Mouse (Mus musculus): ENCODE data around the gene Nmur1. TPM values are rescaled to one million over a fixed set of nuclear protein-coding genes. Genes with fewer than 3 reads are reported as not detected.
A peak's percentile ranks its signal among the peaks of the same experiment; 100 is the strongest.

The Nmur1 gene
- total RNA-seq, 4 experiments from 2014 or later, result not detected

DNA sequence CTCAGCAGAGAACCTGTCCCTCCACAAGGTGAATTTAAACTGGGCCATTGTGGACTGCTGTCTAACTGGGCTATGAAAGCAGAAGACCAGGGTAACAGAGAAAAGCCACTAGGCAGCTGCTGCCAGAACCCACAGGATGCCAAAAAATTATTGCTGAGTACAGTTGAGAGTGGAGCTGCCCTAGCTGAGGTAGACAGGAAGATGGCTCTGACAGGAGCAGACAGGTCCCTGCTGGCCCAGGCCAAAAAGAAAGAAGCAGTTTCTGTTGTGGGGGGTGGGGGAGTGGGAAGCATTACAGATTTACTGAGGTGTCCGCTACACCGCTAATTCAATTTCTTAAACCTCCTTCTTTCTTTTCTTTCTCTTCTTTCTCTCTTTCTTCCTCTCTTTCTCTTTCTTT is 16.6 kb downstream of the Nmur1 start:
- no peak for DNase-seq (ENCODE audit: low spot score)

DNA sequence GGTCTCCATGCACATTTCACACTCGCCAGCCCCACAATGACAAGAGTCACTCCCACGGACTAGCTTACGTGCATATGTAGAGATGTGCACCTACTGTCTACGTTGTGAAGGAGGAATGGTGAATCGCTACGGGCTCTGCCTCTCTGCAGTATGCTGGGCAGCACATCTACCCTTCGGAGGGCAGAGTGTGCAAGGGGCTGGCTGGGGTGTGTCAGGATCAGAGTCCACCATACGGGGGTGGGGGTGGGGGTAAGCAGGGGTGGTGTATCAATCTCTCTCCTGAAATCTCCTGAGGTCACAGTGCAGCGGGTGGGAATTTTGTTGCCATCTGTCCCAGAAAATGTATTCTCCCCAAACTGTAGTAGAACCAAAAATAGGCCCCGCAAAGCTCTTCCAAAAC is 17.5 kb downstream of the Nmur1 start:
- no peak for DNase-seq (ENCODE audit: low spot score)

DNA sequence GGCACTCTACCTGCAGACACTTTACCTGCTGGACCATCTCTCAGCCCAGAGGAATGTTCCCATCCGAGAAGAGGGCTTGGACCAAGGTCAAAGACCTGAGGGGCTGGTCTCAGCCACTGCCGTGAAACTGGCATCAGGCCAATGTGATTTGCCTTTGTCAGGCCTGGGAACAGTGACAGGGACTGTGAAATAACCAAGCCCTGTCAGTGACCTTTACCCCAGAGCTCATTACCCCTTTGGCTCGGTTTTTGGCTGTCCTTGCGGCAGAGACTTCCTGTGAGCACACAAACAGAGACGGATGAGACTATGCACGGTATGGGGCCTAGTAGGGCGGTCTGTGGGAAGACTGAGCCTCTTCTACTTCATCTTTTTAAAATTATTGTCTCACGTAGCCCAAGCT is 19.1 kb downstream of the Nmur1 start:
- DNase-seq (ENCODE audit: low spot score), result peak; percentile 21

DNA sequence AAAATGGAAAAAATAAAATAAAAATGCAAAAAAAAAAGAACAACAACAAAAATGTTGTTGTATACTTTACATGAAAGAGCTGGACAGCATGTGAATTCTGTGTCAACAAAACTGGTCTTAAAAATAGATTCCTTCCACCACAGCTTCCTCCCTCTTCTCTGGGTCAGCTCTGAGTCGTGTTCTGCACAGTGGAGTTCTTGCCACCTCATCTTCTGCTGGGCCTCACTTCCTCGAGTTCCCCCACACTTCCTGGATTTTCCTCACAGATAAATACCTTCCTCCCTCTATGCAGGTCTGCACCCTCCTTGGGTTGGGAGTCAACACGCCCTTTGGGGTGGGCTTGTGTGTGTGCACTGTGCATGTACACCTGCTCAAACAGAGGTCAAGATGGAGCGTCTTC is 19.7 kb downstream of the Nmur1 start:
- DNase-seq (ENCODE audit: low spot score), result peak; percentile 19

DNA sequence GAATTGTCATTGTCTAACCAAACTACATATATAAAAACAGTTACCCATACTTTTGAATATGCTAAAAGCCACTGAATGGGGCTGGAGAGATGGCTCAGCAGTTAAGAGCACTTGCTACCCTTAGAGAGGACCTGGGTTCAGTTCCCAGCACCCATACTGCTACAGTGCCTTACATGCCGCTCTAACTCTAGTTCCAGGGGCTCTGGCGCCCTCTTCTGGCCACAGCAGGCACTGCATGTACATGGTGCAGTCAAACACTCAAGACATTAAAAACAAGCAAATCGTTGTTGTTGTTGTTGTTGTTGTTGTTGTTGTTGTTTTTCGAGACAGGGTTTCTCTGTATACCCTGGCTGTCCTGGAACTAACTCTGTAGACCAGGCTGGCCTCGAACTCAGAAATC is 21.2 kb downstream of the Nmur1 start:
- DNase-seq (ENCODE audit: low spot score), result no peak

DNA sequence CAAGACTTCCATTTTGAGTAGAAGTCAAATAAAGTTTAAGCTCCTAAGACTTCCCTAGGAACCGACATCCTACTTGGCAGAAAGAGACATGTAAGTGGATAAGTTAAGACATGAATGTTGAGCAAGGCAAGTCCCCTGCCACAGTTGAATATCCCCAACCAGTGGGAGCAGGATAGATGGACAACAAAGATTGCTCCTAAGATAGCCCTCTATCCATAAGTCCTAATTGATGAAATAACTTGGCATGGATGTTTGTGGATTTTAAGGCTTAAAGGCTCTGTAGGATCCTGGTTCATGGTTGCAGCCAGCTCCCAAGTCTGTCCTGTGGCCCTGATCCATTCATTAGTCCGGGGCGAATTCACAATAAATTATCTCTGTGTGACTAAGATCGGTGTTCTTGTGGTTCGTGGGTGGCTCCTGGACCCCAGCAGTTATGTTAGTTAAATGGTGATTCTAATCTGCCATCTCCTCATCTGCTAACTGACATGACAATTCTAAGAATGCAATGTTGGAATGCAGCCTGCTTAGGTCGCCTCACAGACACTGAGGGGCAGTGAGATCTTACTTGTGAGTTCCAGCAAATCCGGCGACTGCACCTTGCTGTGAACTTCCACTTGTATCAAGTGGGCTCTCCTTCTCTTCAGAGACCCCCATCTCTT is 25.8 kb downstream of the Nmur1 start:
- DNase-seq (ENCODE audit: low spot score), result no peak

DNA sequence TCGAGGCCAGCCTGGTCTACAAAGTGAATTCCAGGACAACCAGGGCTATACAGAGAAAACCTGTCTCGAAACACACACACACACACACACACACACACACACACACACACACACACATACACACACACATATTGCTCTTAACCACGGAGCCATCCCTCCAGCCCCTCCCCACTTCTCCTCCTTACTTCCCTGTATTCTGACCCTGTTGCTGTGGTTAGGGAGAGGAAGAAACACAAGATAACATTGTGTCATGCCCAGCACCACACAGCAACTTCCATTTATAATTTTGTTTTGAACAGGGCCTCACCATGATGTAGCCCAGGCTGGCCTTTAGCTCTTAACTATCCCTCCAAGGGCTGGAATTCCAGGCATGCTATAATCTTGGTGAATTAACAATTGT is 26.7 kb downstream of the Nmur1 start:
- no peak for DNase-seq (ENCODE audit: low spot score)

DNA sequence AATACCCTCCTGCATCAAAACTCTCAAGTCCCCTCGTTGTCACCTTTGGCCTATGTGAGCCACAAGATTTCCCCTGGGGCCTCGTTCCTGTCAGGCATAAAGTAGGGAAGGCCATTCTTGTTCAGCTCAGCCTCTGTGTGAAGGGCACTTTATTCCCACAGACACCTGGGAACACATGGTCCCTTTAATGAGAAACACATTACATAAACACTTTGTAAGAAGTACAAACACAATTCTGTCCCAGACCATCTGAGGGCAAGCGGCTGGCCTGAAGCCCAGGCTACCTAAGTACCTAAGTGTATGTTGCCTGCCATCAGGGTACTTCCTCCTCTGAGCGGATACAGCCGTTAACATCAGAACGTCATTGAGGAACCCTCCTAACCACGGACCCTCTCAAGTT is 27.8 kb downstream of the Nmur1 start:
- no peak for DNase-seq (ENCODE audit: low spot score)

DNA sequence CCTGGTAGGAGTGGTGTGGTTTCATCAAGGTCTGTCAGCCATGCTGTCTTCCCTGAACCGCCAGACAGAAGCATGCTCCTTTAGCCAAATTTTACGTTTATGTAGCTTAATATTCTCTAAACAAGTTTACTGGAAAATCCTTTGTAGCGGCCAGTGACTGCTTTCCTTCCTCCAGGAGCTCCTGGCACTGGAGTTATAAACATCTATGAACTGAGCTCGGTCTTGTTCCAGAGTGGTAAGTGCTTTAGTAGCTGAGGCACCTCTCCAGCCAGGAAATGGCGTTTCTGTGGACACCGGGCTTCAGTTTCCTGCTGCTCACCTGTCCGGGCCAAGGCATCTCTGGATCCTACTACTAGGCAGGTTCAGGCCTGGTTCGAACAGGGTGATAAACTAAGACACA is 28.4 kb downstream of the Nmur1 start:
- DNase-seq (ENCODE audit: low spot score), result no peak

DNA sequence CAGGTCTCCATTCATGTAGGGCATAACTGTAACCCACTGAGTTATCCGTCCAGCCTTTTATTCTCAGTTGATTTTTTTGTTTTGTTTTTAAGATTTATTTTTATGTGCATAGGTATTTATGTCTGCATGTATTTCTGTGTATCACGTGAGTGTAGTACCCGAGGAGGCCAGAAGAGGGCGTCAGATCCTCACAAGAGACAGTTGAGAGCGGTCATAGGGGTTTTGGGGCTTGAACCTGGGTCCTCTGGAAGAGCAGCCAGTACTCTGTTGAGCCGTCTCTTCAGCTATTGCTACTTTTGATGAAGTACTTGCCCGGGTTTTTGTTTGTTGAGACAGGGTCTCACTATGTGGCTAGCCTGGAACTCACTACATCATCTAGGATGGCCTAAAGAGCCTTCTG is 30.1 kb downstream of the Nmur1 start:
- no peak for DNase-seq (ENCODE audit: low spot score)

DNA sequence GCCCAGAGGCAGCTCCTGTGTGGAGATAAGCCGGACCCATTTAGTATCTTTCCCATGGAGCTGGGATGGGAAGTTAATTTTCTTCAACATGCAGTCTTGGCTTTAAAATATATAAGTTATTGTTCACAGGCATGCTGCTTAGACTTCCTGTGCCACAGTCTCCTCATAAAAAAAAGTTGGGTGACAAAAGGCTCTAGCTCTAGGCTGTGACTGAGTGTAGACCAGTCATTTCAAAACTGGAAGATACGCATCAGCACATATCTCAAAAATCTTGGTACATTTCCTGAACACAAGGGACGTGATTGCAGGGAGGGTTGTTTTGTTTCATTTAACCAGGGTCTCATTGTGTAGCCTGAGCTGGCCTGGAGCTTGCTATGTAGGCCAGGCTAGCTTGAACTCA is 31.8 kb downstream of the Nmur1 start:
- no peak for DNase-seq (ENCODE audit: low spot score)

DNA sequence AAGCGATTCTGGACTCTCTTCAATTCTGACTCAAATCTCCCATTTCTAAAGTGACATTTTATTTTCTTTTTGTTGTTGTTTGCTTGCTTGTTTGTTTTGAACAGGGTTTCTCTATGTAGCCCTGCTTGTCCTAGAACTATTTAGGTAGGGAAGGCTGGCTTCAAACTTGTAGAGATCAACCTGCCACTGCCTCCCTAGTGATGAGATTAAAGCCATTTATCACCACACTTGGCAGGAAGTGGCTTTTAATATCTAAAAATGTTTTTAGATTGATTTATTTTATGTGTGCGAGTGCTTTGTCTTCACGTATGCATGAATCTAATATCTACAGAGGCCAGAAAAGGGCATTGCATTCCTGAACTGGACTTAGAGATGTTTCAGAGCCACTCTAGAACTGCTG is 32.8 kb downstream of the Nmur1 start:
- no peak for DNase-seq (ENCODE audit: low spot score)

DNA sequence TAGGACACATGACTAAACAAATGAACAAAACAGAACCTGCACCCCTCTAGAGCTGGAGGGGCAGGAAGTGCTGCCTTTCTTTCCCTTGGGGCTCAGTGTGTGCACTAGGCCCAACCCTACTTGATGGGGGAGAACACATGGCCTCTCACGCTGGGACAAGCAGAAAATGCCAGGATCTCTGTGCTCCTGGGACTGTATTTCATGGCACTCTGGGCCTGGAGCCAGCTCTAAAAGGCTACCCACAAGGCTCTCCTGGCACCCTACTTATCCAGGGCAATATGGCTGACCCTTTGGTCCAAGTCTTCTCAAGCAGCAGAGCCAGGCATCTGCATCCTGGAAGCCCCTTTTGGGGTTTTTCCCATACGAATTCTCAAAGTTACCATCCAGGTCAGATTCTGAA is 34.6 kb downstream of the Nmur1 start:
- DNase-seq (ENCODE audit: low spot score), result no peak

DNA sequence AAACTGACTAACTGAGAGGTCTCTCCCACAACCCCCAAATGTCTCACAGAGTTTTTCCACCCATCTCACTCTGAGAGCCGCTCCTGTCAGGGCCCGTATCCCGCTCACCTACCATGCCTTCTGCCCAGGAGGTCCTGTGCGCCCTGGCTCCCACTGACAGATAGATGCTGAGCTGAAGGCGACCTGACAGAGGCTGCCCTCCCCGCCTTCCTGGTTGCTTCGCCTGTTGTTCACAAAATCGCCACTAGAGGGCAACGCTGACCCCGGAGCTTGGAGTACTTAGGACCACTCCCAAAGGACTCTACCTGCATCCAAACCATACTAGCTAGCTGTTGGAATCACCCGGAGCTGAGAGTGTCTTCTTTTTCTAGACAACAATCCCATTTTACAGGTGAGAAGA is 36.8 kb downstream of the Nmur1 start:
- peak; percentile 62 for DNase-seq (ENCODE audit: low spot score)

DNA sequence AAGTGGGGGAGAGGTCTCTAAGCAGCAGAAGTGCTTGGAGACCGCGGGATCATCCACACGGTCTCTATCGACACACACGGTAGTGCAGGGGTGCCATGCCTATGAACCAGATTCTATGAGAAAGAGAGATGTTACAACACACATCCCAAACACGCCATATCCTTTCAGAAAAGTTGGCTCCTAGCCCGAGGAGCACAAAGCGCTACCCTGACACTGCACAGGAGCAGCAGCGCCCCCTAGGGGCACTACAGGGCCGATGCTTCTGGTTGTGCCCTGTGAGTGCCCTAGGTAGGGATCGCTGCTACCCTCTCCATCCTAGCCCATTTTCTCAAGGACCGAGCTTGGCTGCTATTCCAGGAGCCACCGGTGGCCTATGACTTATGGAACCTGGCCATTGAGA is 45.0 kb downstream of the Nmur1 start:
- no peak for DNase-seq (ENCODE audit: low spot score)

DNA sequence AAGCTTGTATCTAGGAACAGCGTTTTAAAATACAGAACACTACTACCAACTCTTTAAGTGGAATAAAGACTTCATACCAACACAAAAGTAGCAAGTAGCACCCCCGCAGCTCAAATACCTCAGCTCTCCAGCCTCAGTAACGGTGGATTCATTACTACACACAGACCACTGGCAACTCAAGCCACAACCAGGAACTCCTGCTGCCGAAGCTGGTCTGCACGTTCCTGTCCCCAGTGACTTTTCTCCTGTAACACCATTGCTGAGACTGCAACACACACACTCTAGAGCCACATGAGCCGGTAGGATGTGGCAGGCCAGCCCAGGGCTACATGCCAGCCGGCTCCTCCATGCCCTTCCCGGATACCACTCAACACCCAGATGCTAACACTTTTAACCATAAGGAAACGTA is 46.9 kb downstream of the Nmur1 start:
- DNase-seq (ENCODE audit: low spot score), result no peak

DNA sequence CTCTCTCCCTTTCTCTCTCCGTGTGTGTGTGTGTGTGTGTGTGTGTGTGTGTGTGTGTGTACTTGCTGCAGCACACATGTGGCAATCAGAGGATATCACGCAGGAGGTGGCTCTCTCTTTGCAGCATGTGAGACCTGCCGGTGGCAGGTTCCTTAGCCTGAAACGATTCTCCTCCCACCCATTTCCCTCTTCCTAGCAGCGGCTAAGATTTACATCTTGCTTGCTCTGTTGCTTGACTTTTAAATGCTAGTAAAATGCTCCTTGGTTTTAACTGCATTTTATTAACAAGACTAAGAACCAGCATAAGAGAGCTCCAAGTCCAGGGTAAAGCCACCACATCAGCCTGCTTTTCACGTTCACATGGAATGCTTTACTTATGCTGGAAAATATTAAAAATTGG is 47.4 kb downstream of the Nmur1 start:
- no peak for DNase-seq (ENCODE audit: low spot score)

DNA sequence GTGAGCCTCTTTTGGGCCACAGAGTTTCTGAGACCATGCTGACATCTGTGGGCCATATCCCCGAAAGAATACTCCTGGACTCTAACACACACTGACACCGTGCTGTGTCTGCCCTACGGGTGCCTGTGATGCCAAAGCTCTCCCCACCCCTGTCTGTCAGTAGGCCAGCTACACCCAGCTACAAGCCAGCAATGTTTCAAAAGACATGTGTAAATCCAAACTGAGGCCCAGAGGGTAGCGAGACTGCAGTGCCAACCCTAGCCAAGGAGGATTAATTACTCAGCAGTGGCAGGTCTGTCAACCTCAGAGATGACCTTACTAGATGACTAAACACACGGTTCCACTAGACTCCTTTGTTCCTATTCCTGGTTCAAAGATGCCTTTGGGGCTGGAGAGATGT is 49.7 kb downstream of the Nmur1 start:
- DNase-seq (ENCODE audit: low spot score), result no peak

DNA sequence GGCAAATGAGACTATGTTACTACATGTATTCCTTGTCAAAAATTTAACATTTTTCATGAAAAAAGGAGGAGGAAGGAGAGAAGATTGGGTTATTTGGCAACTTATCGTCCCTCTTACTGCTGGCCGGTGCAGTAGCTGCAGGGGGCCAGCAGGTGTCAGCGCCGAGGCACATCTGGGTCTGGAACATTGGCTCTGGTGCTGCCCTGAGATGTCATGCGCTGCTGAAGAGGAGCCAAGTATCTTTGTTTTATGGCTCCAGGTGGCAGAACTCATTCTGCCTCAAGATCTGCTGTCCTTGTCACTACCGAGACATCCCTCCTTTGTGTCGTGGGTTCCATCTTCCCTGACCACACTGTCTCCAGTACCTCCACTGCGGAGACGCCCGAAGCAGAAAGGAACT is 54.0 kb downstream of the Nmur1 start:
- DNase-seq (ENCODE audit: low spot score), result no peak

DNA sequence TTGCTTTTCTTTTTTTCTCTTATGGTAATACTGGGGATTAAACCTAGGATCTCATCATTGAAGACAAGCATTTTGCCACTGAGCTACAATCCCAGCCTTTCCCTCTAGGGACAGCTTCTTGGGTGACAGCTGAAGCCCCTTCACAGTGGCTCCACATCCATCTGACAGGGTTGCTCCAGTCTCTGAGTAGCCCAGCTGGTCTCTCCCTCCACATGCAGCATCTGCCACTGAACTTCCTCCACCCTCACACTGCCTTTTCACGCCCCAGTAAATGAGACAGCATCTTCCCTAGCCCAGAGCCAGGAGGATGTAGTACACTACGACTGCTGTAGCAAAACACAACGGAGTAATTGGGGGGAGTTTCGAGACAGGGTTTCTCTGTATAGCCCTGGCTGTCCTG is 57.9 kb downstream of the Nmur1 start:
- no peak for DNase-seq (ENCODE audit: low spot score)

DNA sequence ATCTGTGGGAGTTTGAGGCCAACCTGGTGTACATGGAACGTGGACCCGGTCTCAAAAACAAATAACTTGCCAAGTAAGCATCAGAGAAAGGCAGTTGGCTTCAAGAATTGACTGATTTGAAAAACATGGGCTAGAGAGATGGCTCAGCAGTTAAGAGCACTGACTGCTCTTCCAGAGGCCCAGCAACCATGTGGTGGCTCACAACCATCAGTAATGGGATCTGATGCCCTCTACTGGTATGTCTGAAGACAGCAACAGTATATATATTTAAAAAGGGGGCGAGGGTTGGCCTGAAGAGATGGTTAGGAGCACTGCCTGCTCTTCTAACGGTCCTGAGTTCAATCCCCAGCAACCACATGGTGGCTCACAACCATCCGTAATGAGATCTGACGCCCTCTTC is 62.4 kb downstream of the Nmur1 start:
- DNase-seq (ENCODE audit: low spot score), result no peak

DNA sequence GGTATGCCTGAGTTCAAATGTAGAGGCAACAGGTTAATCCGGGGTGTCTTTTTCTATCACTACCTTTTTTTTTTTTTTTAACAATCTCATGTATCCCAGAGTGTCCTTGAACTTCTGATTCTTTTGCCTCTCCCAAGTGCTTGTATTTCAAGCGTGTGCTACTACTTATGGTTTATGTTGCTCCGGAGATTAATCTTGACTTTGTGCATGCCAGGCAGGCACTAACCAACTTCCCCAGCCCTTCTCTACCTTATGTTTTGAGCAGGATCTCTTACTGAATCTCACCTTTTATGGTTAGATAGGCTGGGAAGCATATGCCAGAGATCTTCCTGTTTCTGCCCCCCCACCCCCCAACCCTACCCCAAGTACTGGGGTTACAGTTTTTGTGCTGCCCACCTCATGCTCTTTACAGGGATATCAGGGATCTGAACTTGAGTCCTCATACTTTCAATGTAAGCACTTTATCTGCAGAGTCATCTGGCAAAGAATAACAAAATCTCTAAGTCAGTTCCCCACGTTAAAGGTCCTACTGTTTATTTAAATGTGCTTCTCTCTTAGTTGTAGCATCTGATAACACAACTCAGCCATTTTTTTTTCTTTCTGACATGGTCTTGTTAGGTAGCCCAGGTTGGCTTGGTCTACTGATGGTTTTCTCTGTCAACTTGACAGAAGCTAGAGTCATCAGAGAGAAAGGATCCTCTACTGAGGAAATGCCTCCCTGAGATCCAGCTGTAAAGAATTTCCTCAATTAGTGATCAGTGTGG is 64.0 kb downstream of the Nmur1 start:
- no peak for DNase-seq (ENCODE audit: low spot score)

DNA sequence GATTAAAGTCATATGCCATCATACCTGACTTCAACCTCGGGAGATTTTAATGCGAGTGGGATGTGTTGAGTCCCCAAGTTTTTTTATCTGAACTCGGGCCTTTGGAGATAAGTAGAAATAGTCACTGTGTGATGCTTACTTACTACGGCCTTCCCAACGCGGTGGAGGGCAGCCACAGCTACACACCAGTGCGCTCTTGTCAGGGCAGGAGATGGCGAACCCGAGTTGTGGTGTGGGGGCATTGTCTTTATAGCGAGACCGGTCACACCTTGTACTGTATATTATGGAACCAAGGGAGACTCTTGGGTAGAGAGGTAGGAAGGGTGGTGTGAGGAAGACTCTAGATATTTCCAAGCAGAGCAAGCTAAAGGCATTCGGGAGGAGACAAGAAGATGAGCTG is 65.6 kb downstream of the Nmur1 start:
- DNase-seq (ENCODE audit: low spot score), result no peak

DNA sequence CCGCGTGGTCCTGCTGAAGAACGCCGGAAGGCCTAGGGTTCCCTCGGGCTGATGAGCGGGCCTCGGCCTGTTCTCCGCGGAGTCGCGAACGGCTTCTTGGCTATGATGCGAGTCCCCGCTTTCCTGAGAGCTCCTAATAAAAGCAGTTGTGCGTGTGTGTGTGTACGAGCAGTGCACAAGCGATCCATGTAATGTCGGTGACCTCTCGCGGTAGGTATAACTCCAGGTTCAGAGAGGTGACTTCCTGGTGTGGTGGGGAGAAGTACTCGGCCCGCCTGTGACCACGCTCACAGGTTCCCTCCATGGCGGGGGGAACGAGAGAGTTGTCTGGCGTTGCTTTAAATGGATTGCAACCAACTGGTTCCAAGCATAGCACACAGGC is 66.2 kb downstream of the Nmur1 start:
- DNase-seq (ENCODE audit: low spot score), result no peak
